18 mouse cellular contexts compared by ENCODE assay signal in genomic region chr6:23245545-23246011, GRCm38 (mm10). TPM values are rescaled to one million over a fixed set of nuclear protein-coding genes. Genes with fewer than 3 reads are reported as not detected.
DNase-seq lines count a peak whose midpoint lies in the region; ATAC-seq lines count a peak whose summit lies in the region.
"Had no signal": no experiment of that assay in that cellular context is flagged by ENCODE, and none has a peak within 500 bp of the region (broad histone marks: within the 10 kb centered on the region; RNA-seq: fewer than 3 reads in every experiment).

No protein-coding gene starts in this region.

- no peaks in the 10 kb centered on the region for H3K9me3 ChIP-seq in forebrain, embryonic 11.5 days (ENCODE audit: control insufficient read depth, low read length)
- no peaks in the 10 kb centered on the region for H3K9me3 ChIP-seq in forebrain, embryonic 16.5 days (ENCODE audit: control insufficient read depth, low read length)
- H3K9me3 ChIP-seq in embryonic facial prominence, embryonic 12.5 days: no peaks in the 10 kb centered on the region; the same call in 1 of the 2 replicates
- no peaks in the 10 kb centered on the region for H3K9me3 ChIP-seq in midbrain, embryonic 13.5 days
- H3K9me3 ChIP-seq: hindbrain, embryonic 12.5 days; neural tube, embryonic 13.5 days had no signal

- H3K9ac ChIP-seq in forebrain, embryonic 11.5 days (ENCODE audit: low read length): peak overlapping the region; percentile 91
- no peak overlapping the region for H3K9ac ChIP-seq in forebrain, embryonic 16.5 days (replicated peaks; ENCODE audit: low read depth, low read length)
- no peak overlapping the region for H3K9ac ChIP-seq in embryonic facial prominence, embryonic 12.5 days
- H3K9ac ChIP-seq in midbrain, embryonic 13.5 days (replicated peaks): no peak overlapping the region
- H3K9ac ChIP-seq: hindbrain, embryonic 12.5 days; liver, postnatal 0 days; neural tube, embryonic 13.5 days had no signal

- peak overlapping the region; percentile 66 for H3K4me3 ChIP-seq in forebrain, embryonic 11.5 days (ENCODE audit: low read depth, low read length)
- H3K4me3 ChIP-seq in forebrain, embryonic 16.5 days (replicated peaks; ENCODE audit: low read length): no peak overlapping the region
- H3K4me3 ChIP-seq in embryonic facial prominence, embryonic 12.5 days: peak overlapping the region; percentile 4; the same call in 1 of the 2 replicates
- peak overlapping the region; percentile 41 for H3K4me3 ChIP-seq in midbrain, embryonic 13.5 days (replicated peaks)
- H3K4me3 ChIP-seq: hindbrain, embryonic 12.5 days; neural tube, embryonic 13.5 days had no signal

- peaks cover 20% of the 10 kb centered on the region for H3K27me3 ChIP-seq in forebrain, embryonic 11.5 days (ENCODE audit: control insufficient read depth, insufficient read depth, low read length)
- H3K27me3 ChIP-seq in forebrain, embryonic 16.5 days (replicated peaks; ENCODE audit: control insufficient read depth, insufficient read depth, low read length): peaks cover 67% of the 10 kb centered on the region
- peaks cover 82% of the 10 kb centered on the region for H3K27me3 ChIP-seq in embryonic facial prominence, embryonic 12.5 days
- H3K27me3 ChIP-seq in midbrain, embryonic 13.5 days: peaks cover 96% of the 10 kb centered on the region

- H3K36me3 ChIP-seq in forebrain, embryonic 11.5 days (ENCODE audit: control insufficient read depth, insufficient read depth, low read length): no peaks in the 10 kb centered on the region
- no peaks in the 10 kb centered on the region for H3K36me3 ChIP-seq in forebrain, embryonic 16.5 days (ENCODE audit: control insufficient read depth, insufficient read depth)
- no peaks in the 10 kb centered on the region for H3K36me3 ChIP-seq in embryonic facial prominence, embryonic 12.5 days
- H3K36me3 ChIP-seq in midbrain, embryonic 13.5 days: no peaks in the 10 kb centered on the region
- H3K36me3 ChIP-seq: hindbrain, embryonic 12.5 days; neural tube, embryonic 13.5 days had no signal

- H3K4me2 ChIP-seq in forebrain, embryonic 11.5 days (ENCODE audit: low read depth, low read length, severe bottlenecking): peak overlapping the region; percentile 75
- no peak overlapping the region for H3K4me2 ChIP-seq in forebrain, embryonic 16.5 days (ENCODE audit: low read length)
- no peak overlapping the region for H3K4me2 ChIP-seq in embryonic facial prominence, embryonic 12.5 days (replicated peaks)
- peak overlapping the region; percentile 23 for H3K4me2 ChIP-seq in midbrain, embryonic 13.5 days (replicated peaks)
- H3K4me2 ChIP-seq: heart, embryonic 11.5 days; hindbrain, embryonic 12.5 days; neural tube, embryonic 13.5 days had no signal

- 0 out of 2 replicates have a peak overlapping the region, but pooled peaks have one; percentile 31 for H3K27ac ChIP-seq in forebrain, embryonic 11.5 days (ENCODE audit: low read depth, low read length)
- H3K27ac ChIP-seq in forebrain, embryonic 16.5 days (ENCODE audit: low read length): no peak overlapping the region
- 0 out of 2 replicates have a peak overlapping the region, but pooled peaks have one; percentile 41 for H3K27ac ChIP-seq in embryonic facial prominence, embryonic 12.5 days
- H3K27ac ChIP-seq in midbrain, embryonic 13.5 days: no peak overlapping the region
- H3K27ac ChIP-seq: hindbrain, embryonic 12.5 days; macrophage; neural tube, embryonic 13.5 days had no signal

- peaks cover 12% of the 10 kb centered on the region; the same call in 1 of the 2 replicates for H3K4me1 ChIP-seq in forebrain, embryonic 11.5 days (replicated peaks; ENCODE audit: control insufficient read depth, insufficient read depth, low read length)
- peaks cover 20% of the 10 kb centered on the region for H3K4me1 ChIP-seq in forebrain, embryonic 16.5 days (replicated peaks; ENCODE audit: control insufficient read depth, insufficient read depth, low read length)
- H3K4me1 ChIP-seq in embryonic facial prominence, embryonic 12.5 days: 0 out of 2 replicates have a peak, but pooled peaks cover 12% of the 10 kb centered on the region
- H3K4me1 ChIP-seq in midbrain, embryonic 13.5 days (replicated peaks): peaks cover 25% of the 10 kb centered on the region

- under 1% methylated on average over 23 of the region's 23 CpGs for WGBS in forebrain, embryonic 11.5 days
- WGBS in forebrain, embryonic 16.5 days: 7% methylated on average over 23 of the region's 23 CpGs
- WGBS in embryonic facial prominence, embryonic 12.5 days: 1% methylated on average over 21 of the region's 23 CpGs
- under 1% methylated on average over 23 of the region's 23 CpGs for WGBS in midbrain, embryonic 13.5 days

- peak; percentile 76 for DNase-seq in forebrain, embryonic 11.5 days (ENCODE audit: low spot score)
- peak; percentile 24 for DNase-seq in ES-CJ7 (ENCODE audit: low read depth, low spot score)
- DNase-seq in kidney, adult 18-20 months: no peak
- no peak for DNase-seq in lung, postnatal 36 days
- no peak for DNase-seq in spleen, postnatal 36 days (ENCODE audit: low spot score in 2 of 2)
- DNase-seq: cerebellum, adult 9-11 months; gastrocnemius, postnatal 25 days; left cerebral cortex, postnatal 4 days; liver, postnatal 0 days had no signal

- ATAC-seq in forebrain, embryonic 11.5 days (replicated peaks; ENCODE audit: low FRiP score): no peak
- ATAC-seq in forebrain, embryonic 16.5 days: no peak
- ATAC-seq in embryonic facial prominence, embryonic 12.5 days (ENCODE audit: insufficient number of reproducible peaks, insufficient read depth, low FRiP score, low TSS enrichment): no peak
- ATAC-seq in midbrain, embryonic 13.5 days: no peak
- ATAC-seq: liver, postnatal 0 days had no signal

RNA-seq across cellular contexts. Expression of gene Fezf1, which starts 2.6 kb away (rescaled TPM):
- polyA plus RNA-seq in forebrain, embryonic 11.5 days (2014; fragmentation: Nextera tagmentation; extraction: Ambion mirVana): 34.9 and 37.0 TPM in 2 replicates
- polyA plus RNA-seq in forebrain, embryonic 16.5 days (2015; fragmentation: Nextera tagmentation; extraction: Ambion mirVana): 4.1 and 15.2 TPM in 2 replicates
- polyA plus RNA-seq in embryonic facial prominence, embryonic 12.5 days (2016; fragmentation: Nextera tagmentation; extraction: Ambion mirVana): 6.8 and 7.0 TPM in 2 replicates
- 2.9 and 4.7 TPM in 2 replicates for polyA plus RNA-seq in midbrain, embryonic 13.5 days (2015; fragmentation: Nextera tagmentation; extraction: Ambion mirVana)
- polyA plus RNA-seq: C2C12; heart, embryonic 11.5 days; kidney, embryonic 14.5 days; liver, postnatal 0 days; macrophage; neural tube, embryonic 13.5 days had no signal

Comparison
In these comparisons a context has a peak if more than half of its experiments do, and no peak if none do; other contexts are left out.
1. H3K27ac ChIP-seq: peak in forebrain, embryonic 11.5 days (single experiment) and embryonic facial prominence, embryonic 12.5 days (single experiment); none in forebrain, embryonic 16.5 days (single experiment) and midbrain, embryonic 13.5 days (single experiment).
2. H3K4me2 ChIP-seq: peak in forebrain, embryonic 11.5 days (single experiment) and midbrain, embryonic 13.5 days (single experiment); none in forebrain, embryonic 16.5 days (single experiment) and embryonic facial prominence, embryonic 12.5 days (single experiment).
3. DNase-seq: peak in forebrain, embryonic 11.5 days (single experiment) and ES-CJ7 (single experiment); none in kidney, adult 18-20 months (single experiment), lung, postnatal 36 days (single experiment) and spleen, postnatal 36 days (0 of 2).